Mouse (Mus musculus): ENCODE measurements at regions not wholly inside any gene's neighbourhood (a gene's known extent, or its start where the extent isn't known, plus 50 kb on each side); places are given as distances from the start of the nearest gene placed in this dataset.

DNA sequence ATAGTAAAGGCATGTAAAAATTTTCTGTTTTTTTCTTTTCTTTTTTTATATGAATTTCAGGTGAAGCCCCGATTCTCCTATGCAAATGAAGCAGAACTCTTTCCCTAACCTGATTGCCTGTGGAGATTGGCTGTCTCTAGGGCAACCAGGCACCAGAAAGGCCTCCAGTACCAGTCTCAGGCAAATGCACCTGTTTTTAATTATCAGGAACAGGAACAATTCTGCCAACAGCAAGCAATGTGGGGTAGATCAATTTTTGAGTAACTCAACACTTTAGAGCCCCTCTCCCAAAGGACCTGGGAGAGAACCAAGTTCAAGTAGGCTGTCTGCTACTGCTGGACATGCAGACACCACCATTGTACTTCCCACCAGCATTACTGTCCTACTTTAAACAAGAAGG is 310.6 kb downstream of the Fam84a start:
- DNase-seq (ENCODE audit: inconsistent age in 2 of 2, low spot score in 1 of 2), result peak in 1 of 2 experiments; percentile 24

DNA sequence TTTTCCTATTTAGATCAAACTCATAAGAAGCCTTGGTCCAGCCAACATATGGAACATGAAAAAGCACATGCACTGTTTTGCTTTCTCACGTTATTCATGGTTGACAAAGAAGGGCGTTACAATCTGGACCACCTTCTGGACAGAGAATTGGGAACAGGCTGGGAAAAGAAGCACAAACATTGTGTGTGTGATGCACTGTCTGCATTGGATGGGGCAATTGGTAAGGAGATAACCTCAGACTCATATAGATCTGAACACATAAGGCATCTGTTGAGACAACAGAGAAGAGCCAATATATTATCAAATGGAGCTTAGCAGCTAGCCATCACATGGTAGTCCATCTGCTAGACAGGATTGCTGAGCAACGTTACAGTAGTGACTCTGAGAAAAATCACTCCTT is 317.1 kb downstream of the Fam84a start:
- DNase-seq (ENCODE audit: inconsistent age in 2 of 2, low spot score in 1 of 2), result no peak

DNA sequence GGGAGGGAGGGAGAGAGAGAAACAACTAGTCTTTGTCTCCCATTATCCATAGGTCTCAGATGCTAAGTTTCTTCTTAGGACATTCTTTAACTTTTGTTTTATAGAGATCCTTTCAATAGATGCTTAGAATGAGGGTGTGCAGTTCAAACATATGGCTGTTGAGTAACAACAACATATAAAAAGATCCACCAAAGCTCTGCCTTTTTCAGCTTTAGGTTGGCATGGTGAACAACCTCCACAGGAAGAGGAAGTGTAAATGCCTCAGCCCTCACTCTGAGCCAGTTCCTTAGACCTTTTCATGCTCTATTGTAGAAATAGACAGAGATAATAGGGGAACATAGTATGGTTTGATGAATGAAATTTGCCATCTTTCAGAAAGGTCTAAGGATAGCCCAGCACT is 326.0 kb downstream of the Fam84a start:
- DNase-seq (ENCODE audit: inconsistent age in 2 of 2, low spot score in 1 of 2), result no peak

DNA sequence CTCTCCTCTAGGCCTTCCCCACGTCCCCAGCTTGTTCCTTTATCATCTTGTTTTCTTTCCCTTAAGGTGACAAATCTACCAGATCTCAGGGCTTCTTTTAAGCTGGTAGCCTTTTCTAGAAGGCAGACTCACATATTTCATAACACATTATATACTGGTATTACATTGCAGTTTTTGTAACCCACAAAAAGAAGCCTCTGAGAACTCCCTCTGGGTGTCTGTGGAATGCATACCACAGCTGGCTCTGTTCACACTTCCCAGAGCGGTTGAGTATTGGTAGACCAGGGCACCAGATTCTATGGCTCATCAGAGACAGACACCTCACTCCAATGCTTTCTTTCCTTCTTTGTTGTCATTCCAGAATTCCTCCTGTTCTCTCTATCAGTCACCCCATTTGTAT is 336.4 kb downstream of the Fam84a start:
- DNase-seq (ENCODE audit: inconsistent age in 2 of 2, low spot score in 1 of 2), result no peak

DNA sequence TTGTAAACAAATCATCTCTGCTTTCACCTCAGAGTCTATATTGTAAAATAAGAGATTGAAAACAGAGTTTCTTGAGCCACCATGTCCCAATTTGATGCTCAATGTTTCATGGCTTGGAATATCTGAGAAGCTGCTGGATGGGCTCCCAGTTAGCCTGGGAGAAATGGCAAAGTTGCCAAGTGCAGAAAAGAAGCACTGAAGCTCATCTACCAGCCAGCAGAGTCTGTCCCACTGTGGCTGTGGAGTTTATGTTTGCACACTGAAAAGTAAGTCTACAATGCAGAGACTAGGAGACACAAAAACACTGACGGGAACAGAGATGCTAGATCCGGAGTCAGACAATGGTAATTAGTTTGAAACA is 341.7 kb downstream of the Fam84a start:
- no peak for DNase-seq (ENCODE audit: inconsistent age in 2 of 2, low spot score in 1 of 2)

DNA sequence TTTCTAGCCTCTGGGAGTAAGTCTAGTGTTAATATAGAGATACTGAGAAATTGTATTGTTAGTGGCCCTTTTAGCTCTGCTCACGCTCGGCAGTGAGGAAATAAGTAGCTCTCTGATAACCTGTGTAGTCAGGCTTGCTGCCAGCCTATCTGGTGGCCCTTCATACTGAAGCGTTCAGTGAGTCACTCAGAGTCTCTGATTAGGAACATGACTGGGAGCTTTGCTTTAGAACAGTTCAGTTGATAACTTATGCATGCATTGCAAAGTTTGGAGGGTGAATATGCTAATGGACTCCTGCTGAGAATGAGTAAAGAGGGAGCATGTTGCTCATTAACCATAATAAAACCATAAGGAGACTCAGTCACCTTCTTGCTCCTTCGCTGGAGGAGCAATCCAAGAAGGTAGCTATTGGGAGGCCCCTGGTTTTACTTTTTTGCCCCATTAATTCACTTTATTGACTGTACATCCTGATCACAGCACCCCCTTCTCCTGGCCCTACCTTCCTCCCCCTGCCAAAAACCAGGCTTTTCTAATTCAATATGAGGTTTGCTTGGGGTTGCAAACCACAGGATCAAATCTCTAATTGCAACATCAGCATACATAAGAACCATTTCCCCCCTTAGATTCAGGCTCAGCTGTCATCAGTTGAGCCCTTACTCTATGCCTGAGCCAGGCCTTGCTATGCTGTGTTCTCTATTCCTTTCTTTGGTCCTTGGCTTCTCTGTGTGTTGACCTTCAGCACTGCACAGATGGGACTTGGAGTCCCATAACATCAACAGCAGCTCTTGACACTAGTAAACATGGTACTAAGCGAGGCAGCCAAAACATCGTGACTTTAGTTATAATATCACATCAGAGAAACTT is 342.3 kb downstream of the Fam84a start:
- DNase-seq (ENCODE audit: inconsistent age in 2 of 2, low spot score in 1 of 2), result peak in 1 of 2 experiments; percentile 20

DNA sequence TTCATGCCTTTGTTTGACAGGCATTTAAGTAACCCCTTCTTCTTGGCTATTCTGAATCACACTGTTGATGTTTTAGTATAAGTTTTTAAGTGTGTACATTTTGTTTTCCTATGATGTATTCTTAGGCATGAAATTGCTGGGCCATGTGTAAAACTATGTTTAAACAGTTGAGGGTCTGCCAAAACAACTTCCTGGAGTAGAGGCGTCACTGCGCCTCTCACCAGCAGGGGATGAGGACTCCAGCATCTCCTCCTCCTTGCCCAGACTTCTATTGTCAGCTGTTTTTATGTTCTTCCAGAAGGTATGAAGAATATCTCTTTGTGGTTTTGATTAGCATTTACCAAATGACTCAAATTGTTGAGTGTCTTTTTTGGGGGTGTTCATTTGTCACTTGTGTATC is 372.1 kb downstream of the Fam84a start:
- DNase-seq (ENCODE audit: inconsistent age in 2 of 2, low spot score in 1 of 2), result no peak

DNA sequence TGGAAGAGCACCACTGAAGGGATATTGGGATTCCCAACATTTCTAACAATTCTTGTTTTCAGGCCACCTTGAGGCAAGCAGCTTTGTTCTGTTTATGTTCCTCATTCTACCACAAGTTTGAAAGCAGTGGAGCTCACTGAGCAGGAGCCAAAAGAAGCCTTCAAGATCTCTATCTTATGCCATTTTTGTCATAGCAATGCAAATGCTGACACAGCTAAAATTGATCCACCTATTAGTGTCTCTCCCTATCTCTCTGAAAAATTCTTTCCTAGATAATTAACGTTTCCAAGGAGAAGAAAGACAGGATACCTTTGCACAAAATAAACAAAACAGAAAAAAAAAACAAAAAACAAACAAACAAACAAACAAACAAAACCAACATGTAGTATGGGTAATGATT is 375.2 kb downstream of the Fam84a start:
- no peak for DNase-seq (ENCODE audit: inconsistent age in 2 of 2, low spot score in 1 of 2)

DNA sequence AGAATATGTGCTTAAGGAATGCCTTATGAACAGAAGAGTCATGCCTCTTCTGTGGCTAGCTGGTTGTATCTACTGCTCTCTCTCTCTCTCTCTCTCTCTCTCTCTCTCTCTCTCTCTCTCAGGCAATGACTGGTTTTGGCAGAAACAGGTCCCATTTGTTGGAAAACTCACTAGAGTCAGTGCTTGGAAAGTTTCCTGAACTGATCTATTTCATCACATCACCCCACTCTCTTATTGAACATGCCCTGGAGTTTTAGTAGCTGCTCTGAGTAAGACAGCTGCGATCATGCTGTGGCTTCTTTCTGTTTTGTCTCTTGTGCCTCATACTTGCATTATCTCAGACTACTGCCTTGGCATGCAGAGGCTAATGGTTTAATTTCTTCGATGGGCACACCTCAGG is 382.2 kb downstream of the Fam84a start:
- no peak for DNase-seq (ENCODE audit: inconsistent age in 2 of 2, low spot score in 1 of 2)

DNA sequence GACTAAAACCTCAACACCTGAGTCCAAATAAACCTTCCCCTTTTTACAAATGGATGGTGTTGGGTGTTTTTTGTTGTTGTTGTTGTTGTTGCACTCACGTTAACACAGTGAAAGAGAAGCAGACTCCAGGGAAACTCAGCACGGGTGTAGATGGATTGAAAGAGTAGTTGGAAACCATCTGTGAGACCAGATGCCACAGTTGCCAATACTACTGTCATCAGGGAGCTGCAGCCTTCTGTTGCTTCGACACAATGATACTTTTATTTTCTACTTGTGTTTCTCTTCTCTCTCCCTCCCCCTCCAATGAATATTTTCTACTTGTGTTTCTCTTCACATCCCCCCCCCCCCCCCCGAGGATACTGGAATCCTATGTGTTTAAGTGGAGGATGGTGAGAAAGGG is 382.7 kb downstream of the Fam84a start:
- no peak for DNase-seq (ENCODE audit: inconsistent age in 2 of 2, low spot score in 1 of 2)

DNA sequence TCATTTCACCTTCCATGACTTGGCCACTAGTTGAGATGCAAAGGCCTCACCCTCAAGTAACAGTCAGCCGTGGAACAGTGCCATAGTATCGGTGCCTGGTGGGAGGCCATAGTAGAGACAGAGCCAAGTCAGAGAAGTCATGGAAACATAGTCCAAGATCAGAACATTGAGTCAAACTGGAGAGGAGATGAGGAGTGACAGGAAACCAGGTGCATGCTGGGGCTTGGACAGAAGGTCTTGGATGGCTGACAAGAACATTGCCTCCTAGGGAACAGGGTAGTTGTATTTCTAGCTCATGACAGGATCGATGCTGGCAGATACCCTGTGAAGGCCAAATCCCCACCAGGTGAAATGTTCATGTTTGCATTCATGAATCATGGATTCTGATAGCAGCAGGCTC is 385.4 kb downstream of the Fam84a start:
- no peak for DNase-seq (ENCODE audit: inconsistent age in 2 of 2, low spot score in 1 of 2)

DNA sequence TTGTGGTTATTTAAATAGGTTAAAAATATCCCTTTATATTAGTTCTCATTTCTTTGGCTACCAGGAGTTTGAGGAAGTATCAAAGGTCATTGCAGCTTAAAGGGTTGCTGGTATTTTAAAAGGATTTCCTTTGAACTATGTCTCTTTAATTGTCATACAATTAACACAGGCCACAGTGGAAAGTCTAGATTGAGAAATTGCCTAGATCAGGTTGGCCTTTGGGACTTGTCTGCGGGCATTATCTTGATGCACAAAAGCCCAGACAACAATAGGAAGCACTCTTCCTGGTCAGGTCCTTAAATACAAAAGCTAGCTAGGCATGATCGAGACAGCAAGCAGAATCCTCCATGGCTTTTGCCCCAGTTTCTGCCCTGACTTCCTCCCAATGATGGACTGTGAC is 398.0 kb downstream of the Fam84a start:
- no peak for DNase-seq (ENCODE audit: inconsistent age in 2 of 2, low spot score in 1 of 2)

DNA sequence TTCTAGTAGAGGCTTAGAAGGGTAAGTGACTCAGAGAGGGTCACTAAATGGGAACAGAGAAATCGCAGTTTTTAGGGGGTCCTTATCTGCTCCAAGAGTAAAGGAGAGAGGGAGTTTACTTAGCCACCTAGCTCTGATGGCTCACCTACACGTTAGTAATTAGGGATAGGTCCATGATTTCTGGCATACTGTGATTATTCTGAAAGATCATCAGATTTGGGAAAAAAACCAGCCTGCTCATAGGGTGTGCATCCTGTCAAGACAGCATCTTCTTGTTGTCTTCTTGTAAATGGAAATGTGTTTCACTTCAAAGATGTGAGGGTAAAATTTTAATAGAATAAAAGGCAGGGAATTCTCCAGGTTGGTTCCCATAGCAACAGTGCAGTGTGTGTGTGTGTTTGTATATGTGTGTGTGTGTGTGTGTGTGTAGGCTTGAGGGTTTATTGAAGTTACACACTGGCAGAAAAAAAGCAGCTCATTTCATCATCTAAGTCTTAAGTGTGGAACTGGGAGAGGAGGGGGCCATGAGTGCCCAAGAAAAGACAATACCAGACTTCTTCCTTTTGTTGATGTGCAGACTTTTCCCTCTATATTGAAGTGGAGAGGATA is 407.4 kb downstream of the Fam84a start:
- DNase-seq (ENCODE audit: inconsistent age in 2 of 2, low spot score in 1 of 2), result no peak

DNA sequence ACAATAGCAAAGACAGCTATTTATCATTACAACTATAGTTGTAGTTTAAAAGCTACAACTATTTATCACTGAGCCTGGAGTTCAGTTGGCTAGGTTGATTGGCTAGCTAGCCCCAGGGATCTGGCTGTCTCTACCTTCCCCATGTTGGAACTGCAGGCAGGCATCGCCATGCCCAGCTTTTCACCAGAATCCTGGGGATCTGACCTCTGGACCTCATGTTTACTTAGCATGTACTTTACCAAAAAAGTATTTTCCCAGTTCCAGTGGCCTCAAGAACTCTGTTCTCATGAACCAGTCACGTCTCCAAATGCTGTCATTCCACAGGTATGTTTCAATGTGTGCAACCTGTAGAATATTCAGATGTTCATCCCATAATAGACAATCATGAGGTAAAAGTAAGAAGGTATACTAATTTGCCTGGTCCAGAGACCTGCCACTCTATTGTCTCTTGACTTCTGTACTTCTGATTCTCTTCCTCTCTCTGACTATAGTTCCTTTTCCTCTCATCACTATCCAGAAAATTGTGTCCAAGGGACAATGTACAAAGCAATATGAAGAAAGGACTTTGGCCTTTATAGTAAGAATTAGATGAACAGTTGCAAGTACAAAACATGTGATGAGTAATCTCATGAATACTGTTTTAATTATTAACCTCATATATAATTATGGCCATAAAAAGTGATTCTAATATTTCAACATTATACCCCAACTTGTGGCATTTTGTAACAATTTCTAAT is 421.8 kb downstream of the Fam84a start:
- DNase-seq (ENCODE audit: inconsistent age in 2 of 2, low spot score in 1 of 2), result no peak

DNA sequence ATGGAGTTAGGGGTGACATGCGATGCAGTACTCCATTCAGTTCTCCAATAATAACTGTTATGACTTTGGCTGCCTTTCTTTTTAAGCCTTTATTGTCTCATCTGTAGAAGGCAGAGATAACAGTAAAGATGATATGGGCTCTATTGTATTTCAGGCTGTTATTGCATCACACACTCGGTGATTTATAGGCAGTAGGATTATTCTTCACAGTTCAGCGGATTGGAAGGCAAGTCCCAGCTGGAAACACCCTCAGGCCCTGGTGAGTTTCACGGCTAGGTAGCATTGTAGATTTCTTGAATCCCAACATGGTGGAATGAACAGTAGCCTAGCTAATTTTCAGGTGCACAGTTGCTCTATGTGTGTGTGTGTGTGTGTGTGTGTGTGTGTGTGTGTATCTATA is 422.9 kb downstream of the Fam84a start:
- no peak for DNase-seq (ENCODE audit: inconsistent age in 2 of 2, low spot score in 1 of 2)

DNA sequence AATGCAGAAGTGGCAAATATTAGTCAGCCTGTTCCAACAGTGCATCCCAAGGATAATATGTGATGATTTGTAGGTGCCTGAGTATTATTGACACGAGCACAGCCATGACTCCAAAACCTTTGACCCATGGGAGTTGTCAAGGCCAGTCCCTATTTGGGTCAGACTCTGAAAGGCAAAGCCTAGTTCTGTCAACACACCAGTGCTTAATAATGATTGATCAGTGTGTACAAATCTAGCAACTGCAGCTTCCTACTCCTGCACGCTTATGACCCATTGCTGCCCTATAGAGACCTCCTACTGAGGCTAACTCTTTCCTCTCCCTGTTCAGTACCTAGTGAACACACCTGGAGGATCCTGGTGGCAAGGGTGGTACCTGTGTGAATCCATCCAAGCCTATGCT is 427.3 kb downstream of the Fam84a start:
- DNase-seq (ENCODE audit: inconsistent age in 2 of 2, low spot score in 1 of 2), result no peak

DNA sequence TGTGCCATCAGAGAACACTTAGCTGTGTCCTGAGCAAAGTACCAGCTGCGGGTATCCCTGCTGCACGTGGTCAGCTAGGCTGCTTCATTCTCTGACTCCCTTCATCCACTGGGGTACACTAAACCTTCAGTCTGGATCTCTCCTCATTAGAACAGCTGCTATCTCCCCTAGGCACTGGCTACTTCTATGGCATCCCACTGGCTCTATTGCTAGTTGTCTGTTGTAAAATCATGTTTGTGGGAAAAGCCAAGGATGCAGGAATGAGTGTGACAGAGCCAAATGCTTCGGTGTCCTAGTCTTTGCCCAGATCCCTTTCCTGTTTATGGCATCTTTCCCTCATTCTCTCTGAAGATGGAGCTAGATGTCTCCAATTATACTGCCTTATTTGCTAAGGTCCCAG is 440.9 kb downstream of the Nbas start:
- DNase-seq (ENCODE audit: inconsistent age in 2 of 2, low spot score in 1 of 2), result no peak

DNA sequence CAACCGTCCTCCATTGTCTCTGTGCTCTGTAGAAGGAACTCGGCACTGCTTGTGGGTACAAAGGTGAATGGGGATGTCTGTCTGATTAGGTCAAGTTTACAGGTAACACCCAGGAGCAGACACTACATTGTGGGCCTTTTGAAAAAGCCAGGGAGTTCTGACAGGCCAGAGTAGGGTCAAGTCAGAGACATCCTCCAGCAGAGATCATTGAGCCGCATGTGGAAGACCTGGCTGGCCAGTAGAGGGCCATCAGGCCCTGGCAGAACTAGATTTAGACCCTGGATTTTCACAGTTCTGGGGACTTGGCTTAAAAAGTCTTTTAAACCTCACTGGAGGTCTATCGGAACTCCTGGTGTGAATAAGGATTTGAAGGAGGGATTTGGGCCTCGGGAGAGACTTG is 438.8 kb downstream of the Nbas start:
- no peak for DNase-seq (ENCODE audit: inconsistent age in 2 of 2, low spot score in 1 of 2)

DNA sequence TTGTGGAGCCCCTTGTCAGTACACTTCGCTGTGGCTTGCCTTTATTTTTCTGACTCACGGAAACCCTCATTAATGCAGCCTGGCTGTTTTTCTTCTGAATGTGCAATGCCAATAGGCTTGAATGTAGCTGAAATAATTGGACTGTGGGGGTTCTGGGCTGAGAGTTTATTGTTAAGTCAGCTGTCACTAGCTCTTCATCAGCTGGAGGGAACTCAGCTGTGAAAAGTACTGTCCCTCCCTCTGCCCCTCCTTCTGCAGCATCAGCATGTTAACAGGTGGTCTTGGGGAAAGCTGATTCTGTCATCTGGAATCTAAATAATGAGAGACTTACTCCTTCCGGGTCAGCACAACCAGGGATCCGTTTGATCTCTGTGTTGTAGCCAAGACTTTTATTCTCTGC is 437.6 kb downstream of the Nbas start:
- no peak for DNase-seq (ENCODE audit: inconsistent age in 2 of 2, low spot score in 1 of 2)

DNA sequence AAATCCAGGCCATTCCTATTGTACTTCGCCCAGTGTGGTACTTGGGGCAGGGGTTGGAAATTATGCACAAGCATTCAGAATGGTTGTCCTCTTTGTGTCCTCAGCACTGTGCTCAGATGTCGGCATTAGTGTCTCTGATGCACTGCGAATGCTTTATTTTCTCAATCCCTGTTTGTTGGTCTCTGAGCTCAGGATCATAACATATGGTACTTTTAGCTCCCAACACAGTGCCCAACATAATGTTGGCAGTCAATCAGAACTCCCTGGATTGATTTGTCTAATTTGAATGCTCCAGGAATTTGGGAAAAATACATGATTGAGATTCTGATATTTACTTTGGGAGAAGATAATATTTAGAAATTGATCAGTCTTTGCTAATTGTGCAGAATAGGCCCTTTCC is 434.7 kb downstream of the Nbas start:
- DNase-seq (ENCODE audit: inconsistent age in 2 of 2, low spot score in 1 of 2), result no peak

DNA sequence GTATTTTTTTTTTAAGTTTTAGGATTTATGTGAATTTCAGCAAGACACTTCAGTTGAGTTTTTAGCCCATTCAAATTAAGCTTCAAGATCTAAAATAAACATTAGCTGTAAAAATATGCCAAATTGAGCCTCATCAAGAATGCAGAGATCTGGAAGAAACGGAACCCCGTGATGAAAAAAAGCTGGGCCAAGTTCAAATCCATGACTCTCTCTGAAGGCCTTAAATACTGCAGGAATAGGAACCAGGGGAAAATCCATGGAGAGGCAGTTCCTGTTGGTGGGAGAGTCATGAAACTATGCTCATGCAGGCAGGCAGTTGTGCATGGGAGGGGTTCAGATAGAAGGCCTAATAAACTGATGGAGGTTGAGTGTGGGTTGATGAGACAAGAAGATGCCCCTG is 430.9 kb downstream of the Nbas start:
- DNase-seq (ENCODE audit: inconsistent age in 2 of 2, low spot score in 1 of 2), result no peak

DNA sequence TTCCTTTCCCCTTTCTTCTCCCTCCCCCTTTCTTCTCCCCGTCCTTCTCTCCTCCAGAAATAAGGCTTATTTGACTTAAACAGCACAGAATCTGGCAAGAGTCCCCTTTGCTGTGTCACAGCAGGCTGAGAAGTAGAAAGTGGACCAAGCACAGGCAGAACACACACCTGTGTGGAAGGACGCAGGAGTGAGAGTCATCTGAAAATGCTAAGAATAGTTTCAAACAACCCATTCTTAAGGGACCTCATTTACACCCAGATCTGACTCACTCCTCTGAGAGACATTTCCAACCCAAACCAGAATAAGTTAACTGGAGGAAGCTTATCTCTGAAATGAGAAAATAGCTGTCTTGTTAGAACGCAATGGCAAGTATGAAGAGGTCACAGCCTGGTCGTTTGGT is 429.9 kb downstream of the Nbas start:
- no peak for DNase-seq (ENCODE audit: inconsistent age in 2 of 2, low spot score in 1 of 2)

Measured in adrenal gland, adult (tissue).